ENCODE assay signal across 12 mouse cellular contexts in the genomic region with DNA sequence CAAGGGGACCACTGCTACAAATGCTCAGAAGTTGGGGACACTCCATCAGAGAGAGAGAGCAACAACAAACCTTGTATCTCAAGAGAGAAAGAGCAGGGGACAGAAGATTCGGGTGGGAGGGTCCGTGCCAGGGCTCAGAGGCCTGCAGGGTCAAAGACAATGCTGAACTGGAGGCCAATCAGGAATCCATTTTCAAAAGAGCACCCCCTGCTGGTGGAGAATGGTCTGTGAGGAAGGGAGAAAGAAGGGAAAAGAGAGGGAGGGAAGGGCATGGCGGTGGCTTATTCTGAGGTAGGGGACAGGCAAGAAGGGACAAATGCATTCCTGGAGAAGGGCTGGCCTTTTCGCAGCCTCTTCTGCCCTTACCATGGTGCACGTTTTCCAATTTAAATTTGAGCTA.
DNase-seq lines count a peak whose midpoint lies in the region; ATAC-seq and TF ChIP-seq lines count a peak whose summit lies in the region.
"Had no signal": no experiment of that assay in that cellular context is flagged by ENCODE, and none has a peak within 500 bp of the region (broad histone marks: within the 10 kb centered on the region; RNA-seq: fewer than 3 reads in every experiment).

No protein-coding gene starts in this region.

- H3K4me1 ChIP-seq in forebrain, postnatal 0 days (ENCODE audit: insufficient read depth) = no peaks in the 10 kb centered on the region
- peaks cover 5% of the 10 kb centered on the region; the same call in 1 of the 2 replicates for H3K4me1 ChIP-seq in forebrain, embryonic 15.5 days
- H3K4me1 ChIP-seq in lung, embryonic 14.5 days (ENCODE audit: insufficient read depth) = peaks cover 14% of the 10 kb centered on the region
- H3K4me1 ChIP-seq in embryonic facial prominence, embryonic 10.5 days = peaks cover 75% of the 10 kb centered on the region

- no peaks in the 10 kb centered on the region for H3K27me3 ChIP-seq in forebrain, postnatal 0 days (ENCODE audit: insufficient read depth, low read length)
- H3K27me3 ChIP-seq in forebrain, embryonic 15.5 days = no peaks in the 10 kb centered on the region
- no peaks in the 10 kb centered on the region for H3K27me3 ChIP-seq in lung, embryonic 14.5 days (ENCODE audit: insufficient read depth, low read length)
- H3K27me3 ChIP-seq in embryonic facial prominence, embryonic 10.5 days (replicated peaks; ENCODE audit: low read depth, poor library complexity, severe bottlenecking) = no peaks in the 10 kb centered on the region
- H3K27me3 ChIP-seq in splenic B cell, adult 2 months (ENCODE audit: control insufficient read depth, insufficient read depth, low read length, poor library complexity, severe bottlenecking) = no peaks in the 10 kb centered on the region

- H3K27ac ChIP-seq in forebrain, postnatal 0 days (ENCODE audit: low read depth, low read length) = no peak overlapping the region
- H3K27ac ChIP-seq in forebrain, embryonic 15.5 days (replicated peaks) = no peak overlapping the region
- no peak overlapping the region for H3K27ac ChIP-seq in lung, embryonic 14.5 days (ENCODE audit: low read depth)
- peak overlapping the region; percentile 82 for H3K27ac ChIP-seq in embryonic facial prominence, embryonic 10.5 days (replicated peaks)

- no peak overlapping the region for H3K9ac ChIP-seq in forebrain, postnatal 0 days
- H3K9ac ChIP-seq in forebrain, embryonic 15.5 days (replicated peaks) = no peak overlapping the region
- no peak overlapping the region for H3K9ac ChIP-seq in lung, embryonic 14.5 days

- no peak overlapping the region for H3K4me3 ChIP-seq in forebrain, postnatal 0 days (ENCODE audit: low read depth, low read length)
- no peak overlapping the region for H3K4me3 ChIP-seq in forebrain, embryonic 15.5 days
- H3K4me3 ChIP-seq in lung, embryonic 14.5 days (ENCODE audit: low read depth, low read length) = no peak overlapping the region
- no peak overlapping the region for H3K4me3 ChIP-seq in embryonic facial prominence, embryonic 10.5 days
- H3K4me3 ChIP-seq: myocyte had no signal

- H3K36me3 ChIP-seq in forebrain, postnatal 0 days (ENCODE audit: insufficient read depth) = no peaks in the 10 kb centered on the region
- H3K36me3 ChIP-seq in forebrain, embryonic 15.5 days = no peaks in the 10 kb centered on the region
- no peaks in the 10 kb centered on the region for H3K36me3 ChIP-seq in lung, embryonic 14.5 days (ENCODE audit: insufficient read depth)
- no peaks in the 10 kb centered on the region for H3K36me3 ChIP-seq in embryonic facial prominence, embryonic 10.5 days (replicated peaks)
- no peaks in the 10 kb centered on the region for H3K36me3 ChIP-seq in splenic B cell, adult 2 months (ENCODE audit: control insufficient read depth, insufficient read depth, low read length, poor library complexity, severe bottlenecking)

- peak; percentile 38; the same call in 1 of the 2 replicates for TF ChIP-seq CTCF in forebrain, postnatal 0 days (IDR thresholded peaks at IDR 0.05; ENCODE audit: low read depth)
- TF ChIP-seq CTCF in lung, embryonic 14.5 days (IDR thresholded peaks at IDR 0.05; ENCODE audit: low read depth) = peak; percentile 38

- no peak overlapping the region for H3K4me2 ChIP-seq in forebrain, postnatal 0 days (ENCODE audit: low read depth)
- H3K4me2 ChIP-seq in forebrain, embryonic 15.5 days (replicated peaks) = no peak overlapping the region
- no peak overlapping the region for H3K4me2 ChIP-seq in lung, embryonic 14.5 days
- H3K4me2 ChIP-seq: heart, embryonic 11.5 days had no signal

- no peak for DNase-seq in forebrain, postnatal 0 days
- no peak for DNase-seq in lung, embryonic 14.5 days
- no peak for DNase-seq in lung, postnatal 36 days
- peak; percentile 49 for DNase-seq in embryonic facial prominence, embryonic 10.5 days (ENCODE audit: low spot score)
- peak; percentile 24 for DNase-seq in splenic B cell, adult 2 months (ENCODE audit: low read depth, low spot score)
- DNase-seq in frontal cortex, adult 2 months (ENCODE audit: extremely low spot score in 1 of 2, low spot score in 1 of 2) = no peak
- no peak for DNase-seq in left cerebral cortex, postnatal 4 days
- DNase-seq: adrenal gland, adult 8-10 months; liver had no signal

- 68% methylated on average over 5 of the region's 5 CpGs for WGBS in forebrain, postnatal 0 days
- 48% methylated on average over 5 of the region's 5 CpGs for WGBS in forebrain, embryonic 15.5 days
- WGBS in lung, embryonic 14.5 days = 80% methylated on average over 5 of the region's 5 CpGs
- 59% methylated on average over 5 of the region's 5 CpGs for WGBS in embryonic facial prominence, embryonic 10.5 days

- intact Hi-C loops in left cerebral cortex, postnatal 4 days (cut with DNase I) = no loop called here

- no peaks in the 10 kb centered on the region for H3K9me3 ChIP-seq in forebrain, postnatal 0 days (ENCODE audit: low read length)
- no peaks in the 10 kb centered on the region for H3K9me3 ChIP-seq in forebrain, embryonic 15.5 days
- no peaks in the 10 kb centered on the region for H3K9me3 ChIP-seq in lung, embryonic 14.5 days (ENCODE audit: low read depth, low read length)
- H3K9me3 ChIP-seq in embryonic facial prominence, embryonic 10.5 days = no peaks in the 10 kb centered on the region

- ATAC-seq in forebrain, postnatal 0 days = no peak
- no peak for ATAC-seq in forebrain, embryonic 15.5 days (replicated peaks)
- ATAC-seq in lung, embryonic 14.5 days (ENCODE audit: insufficient read depth) = no peak

Comparison
In these comparisons a context has a peak if more than half of its experiments do, and no peak if none do; other contexts are left out.
1. DNase-seq: peak in embryonic facial prominence, embryonic 10.5 days (single experiment) and splenic B cell, adult 2 months (single experiment); none in forebrain, postnatal 0 days (single experiment), lung, embryonic 14.5 days (single experiment), lung, postnatal 36 days (single experiment), frontal cortex, adult 2 months (0 of 2) and left cerebral cortex, postnatal 4 days (single experiment).